In the genomic region with DNA sequence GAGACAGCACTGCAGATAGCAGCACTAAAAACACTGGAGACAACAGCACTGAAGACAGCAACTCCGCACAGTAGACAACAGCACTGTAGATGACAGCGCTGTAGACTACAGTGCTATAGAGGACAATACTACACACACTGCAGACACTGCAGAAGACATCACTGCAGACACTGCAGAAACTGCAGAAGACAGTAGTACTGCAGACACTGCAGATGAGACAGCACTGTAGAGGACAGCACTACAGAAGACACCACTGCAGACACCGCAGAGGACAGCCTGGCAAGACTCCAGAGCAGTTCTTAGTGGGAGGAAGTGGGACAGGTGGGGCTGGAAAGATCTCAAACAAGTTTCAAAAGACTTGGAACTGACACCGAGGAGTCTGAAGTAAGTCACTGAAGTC, we compare ENCODE assay signal across 8 mouse cellular contexts.
DNase-seq lines count a peak whose midpoint lies in the region; ATAC-seq and TF ChIP-seq lines count a peak whose summit lies in the region.

No protein-coding gene starts in this region.

- H3K36me3 ChIP-seq in hindbrain, embryonic 13.5 days: no peaks in the 10 kb centered on the region
- no peaks in the 10 kb centered on the region for H3K36me3 ChIP-seq in hindbrain, embryonic 10.5 days
- H3K36me3 ChIP-seq in CH12.LX (replicated peaks in 1 of 2; ENCODE audit: control insufficient read depth in 1 of 2, insufficient read depth in 1 of 2, low read length in 1 of 2) (no peaks in the 10 kb centered on the region), myocyte (ENCODE audit: control insufficient read depth, insufficient read depth) (no peaks in the 10 kb centered on the region)
- H3K36me3 ChIP-seq in kidney, adult 2 months (ENCODE audit: control insufficient read depth, insufficient read depth, low read length): no peaks in the 10 kb centered on the region

- no peaks in the 10 kb centered on the region for H3K27me3 ChIP-seq in hindbrain, embryonic 13.5 days
- H3K27me3 ChIP-seq in hindbrain, embryonic 10.5 days (ENCODE audit: insufficient read depth, poor library complexity, severe bottlenecking): no peaks in the 10 kb centered on the region
- H3K27me3 ChIP-seq in CH12.LX (replicated peaks) (no peaks in the 10 kb centered on the region), myocyte (ENCODE audit: control insufficient read depth, insufficient read depth, insufficient read length) (no peaks in the 10 kb centered on the region)
- H3K27me3 ChIP-seq in kidney, adult 2 months (replicated peaks; ENCODE audit: control insufficient read depth, insufficient read depth, low read length): no peaks in the 10 kb centered on the region

- 88% methylated on average over 4 of the region's 4 CpGs for WGBS in hindbrain, embryonic 13.5 days
- 93% methylated on average over 4 of the region's 4 CpGs for WGBS in hindbrain, embryonic 10.5 days
- WGBS in kidney, adult 2 months: 49% methylated on average over 4 of the region's 4 CpGs

- 0 out of 2 replicates have a peak, but pooled peaks have one; percentile 22 for TF ChIP-seq EP300 in CH12.LX (IDR thresholded peaks at IDR 0.05; ENCODE audit: low read length)

- peak; percentile 28; the same call in 1 of the 2 replicates for ATAC-seq in hindbrain, embryonic 13.5 days (ENCODE audit: low FRiP score)

- H3K4me1 ChIP-seq in hindbrain, embryonic 13.5 days (replicated peaks): no peaks in the 10 kb centered on the region; the same call in 1 of the 2 replicates
- peaks cover 14% of the 10 kb centered on the region; the same call in 1 of the 2 replicates for H3K4me1 ChIP-seq in hindbrain, embryonic 10.5 days (replicated peaks)
- peaks cover 8 to 32% of the 10 kb centered on the region in 2 experiments for H3K4me1 ChIP-seq in CH12.LX (ENCODE audit: control insufficient read depth in 1 of 2, insufficient read depth in 2 of 2)
- peaks cover 18% of the 10 kb centered on the region for H3K4me1 ChIP-seq in kidney, adult 2 months (ENCODE audit: control insufficient read depth, insufficient read depth, low read length)

- H3K9me3 ChIP-seq in hindbrain, embryonic 13.5 days: no peaks in the 10 kb centered on the region
- no peaks in the 10 kb centered on the region for H3K9me3 ChIP-seq in hindbrain, embryonic 10.5 days
- no peaks in the 10 kb centered on the region for H3K9me3 ChIP-seq in CH12.LX (replicated peaks; ENCODE audit: low read length)

- in situ Hi-C loops in CH12.LX (cut with MboI; ENCODE audit: low pct_ligation_motif_present, low pct_unique_long_range_greater_than_20kb, low sequenced_read_pairs): no loop called here

- dilution Hi-C loops in CH12.LX (cut with MboI; ENCODE audit: extremely low pct_ligation_motif_present, extremely low pct_unique_long_range_greater_than_20kb, low sequenced_read_pairs): no loop called here

- no peak overlapping the region for H3K9ac ChIP-seq in hindbrain, embryonic 13.5 days
- H3K9ac ChIP-seq in CH12.LX (ENCODE audit: insufficient read depth, low read depth): no peak overlapping the region

- H3K79me2 ChIP-seq in CH12.LX (replicated peaks; ENCODE audit: control insufficient read depth, extremely low read depth, insufficient read depth, poor library complexity, severe bottlenecking) (no peaks in the 10 kb centered on the region), myocyte (ENCODE audit: control insufficient read depth, insufficient read depth) (no peaks in the 10 kb centered on the region)

- no peak overlapping the region for H3K27ac ChIP-seq in hindbrain, embryonic 13.5 days
- no peak overlapping the region for H3K27ac ChIP-seq in hindbrain, embryonic 10.5 days
- H3K27ac ChIP-seq in CH12.LX (ENCODE audit: insufficient read depth, low read depth): no peak overlapping the region
- H3K27ac ChIP-seq in kidney, adult 2 months (ENCODE audit: insufficient read depth, low read depth, low read length): peak overlapping the region; percentile 2; the same call in 1 of the 2 replicates

- TF ChIP-seq CTCF in CH12.LX (conservative IDR thresholded peaks at IDR 0.05 in 1 of 2, IDR thresholded peaks at IDR 0.05 in 1 of 2; ENCODE audit: low read depth in 2 of 2, low read length in 2 of 2): no peak
- TF ChIP-seq CTCF in kidney, adult 2 months (conservative IDR thresholded peaks at IDR 0.05; ENCODE audit: insufficient read depth, insufficient read length, low read depth, low read length): no peak

- H3ac ChIP-seq in myocyte (ENCODE audit: control insufficient read depth, insufficient read length): no peak overlapping the region

- TF ChIP-seq POLR2A in CH12.LX (IDR thresholded peaks at IDR 0.05; ENCODE audit: low read depth, low read length): no peak
- no peak for TF ChIP-seq POLR2A in kidney, adult 2 months (IDR thresholded peaks at IDR 0.05; ENCODE audit: low read depth, low read length)
- TF ChIP-seq POLR2A in myocyte (IDR thresholded peaks at IDR 0.05; ENCODE audit: insufficient read length, low read depth): no peak

- no peak overlapping the region for H3K4me3 ChIP-seq in hindbrain, embryonic 13.5 days
- H3K4me3 ChIP-seq in hindbrain, embryonic 10.5 days: no peak overlapping the region
- H3K4me3 ChIP-seq in CH12.LX (replicated peaks in 1 of 3; ENCODE audit: low read depth in 2 of 3, low read length in 2 of 3, poor library complexity in 1 of 3) (no peak overlapping the region), myocyte (peak overlapping the region; percentile 4)
- no peak overlapping the region for H3K4me3 ChIP-seq in kidney, adult 2 months (ENCODE audit: insufficient read depth, low read depth, low read length)

- H3K4me2 ChIP-seq in hindbrain, embryonic 13.5 days: no peak overlapping the region
- H3K4me2 ChIP-seq in CH12.LX (ENCODE audit: insufficient read depth, low read depth, poor library complexity, severe bottlenecking): no peak overlapping the region
- H3K4me2 ChIP-seq in myocyte (ENCODE audit: low read depth): peak overlapping the region; percentile 91

- no peak for DNase-seq in hindbrain, embryonic 10.5 days (ENCODE audit: low spot score)
- no peak for DNase-seq in CH12.LX (ENCODE audit: extremely low read depth)
- DNase-seq in fat pad, adult 2 months (ENCODE audit: extremely low read depth, low read depth, low spot score): peak; percentile 74
- DNase-seq in kidney, adult 2 months: peak; percentile 62
- DNase-seq in spleen, adult 18-20 months: no peak
- DNase-seq in urinary bladder, postnatal 10 days (ENCODE audit: low spot score): no peak

- TF ChIP-seq RAD21 in CH12.LX (IDR thresholded peaks at IDR 0.05; ENCODE audit: low read depth, low read length): no peak

TF ChIP-seq in CH12.LX, 34 proteins besides CTCF, POLR2A, EP300 and RAD21:
- TF ChIP-seq SIN3A (IDR thresholded peaks at IDR 0.05; ENCODE audit: low read length): no peak
- 0 out of 2 replicates have a peak, but pooled peaks have one; percentile 19 for TF ChIP-seq IRF4 (IDR thresholded peaks at IDR 0.05; ENCODE audit: low read depth, low read length)

TF ChIP-seq in myocyte, 11 proteins besides CTCF, POLR2A, EP300 and RAD21:
- no peak for TF ChIP-seq CEBPB (IDR thresholded peaks at IDR 0.05; ENCODE audit: insufficient read depth, poor library complexity, severe bottlenecking)
- no peak for TF ChIP-seq REST (IDR thresholded peaks at IDR 0.05; ENCODE audit: insufficient read depth, insufficient read length)
- no peak for TF ChIP-seq USF1 (IDR thresholded peaks at IDR 0.05; ENCODE audit: low read depth)
- TF ChIP-seq SRF (IDR thresholded peaks at IDR 0.05; ENCODE audit: control insufficient read depth, insufficient read length, low read depth): no peak
- TF ChIP-seq TCF3 (IDR thresholded peaks at IDR 0.05; ENCODE audit: insufficient read length, low read depth): no peak
- TF ChIP-seq E2F4 (IDR thresholded peaks at IDR 0.05; ENCODE audit: insufficient read depth): no peak
- no peak for TF ChIP-seq TCF12 (IDR thresholded peaks at IDR 0.05; ENCODE audit: insufficient read depth, poor library complexity, severe bottlenecking)
- TF ChIP-seq MYOG (IDR thresholded peaks at IDR 0.05; ENCODE audit: control insufficient read depth in 1 of 3, insufficient read depth in 1 of 3, insufficient read length in 2 of 3, low read depth in 2 of 3): no peak
- TF ChIP-seq MYOD1 (IDR thresholded peaks at IDR 0.05; ENCODE audit: control insufficient read depth in 1 of 3, insufficient read length in 2 of 3, low read depth in 2 of 3): no peak
- no peak for TF ChIP-seq MAX (IDR thresholded peaks at IDR 0.05; ENCODE audit: low read depth)
- no peak for TF ChIP-seq POLR2AphosphoS2 (IDR thresholded peaks at IDR 0.05; ENCODE audit: insufficient read length, low read depth)
TF ChIP-seq in myocyte: peak in this region for 0.

Comparison
In these comparisons a context has a peak if more than half of its experiments do, and no peak if none do; other contexts are left out.
1. DNase-seq: peak in fat pad, adult 2 months (single experiment) and kidney, adult 2 months (single experiment); none in hindbrain, embryonic 10.5 days (single experiment), CH12.LX (single experiment), spleen, adult 18-20 months (0 of 2) and urinary bladder, postnatal 10 days (single experiment).